Mouse (Mus musculus) adrenal gland, adult (tissue): ENCODE measurements around the gene Platr25.
"Not testable (repeated sequence)": the region's sequence is repeated elsewhere in the genome, so short reads cannot be mapped to it uniquely, and the experiment has no call there.

Source experiments
- DNase-seq, 2 experiments: peaks; one replicate each; pipeline ENCODE4 v3.0.0; 2022 to 2023; ENCODE audit warnings: low spot score in 1 of 2; ENCODE audit not compliant: inconsistent age in 2 of 2

Gene Platr25

DNA sequence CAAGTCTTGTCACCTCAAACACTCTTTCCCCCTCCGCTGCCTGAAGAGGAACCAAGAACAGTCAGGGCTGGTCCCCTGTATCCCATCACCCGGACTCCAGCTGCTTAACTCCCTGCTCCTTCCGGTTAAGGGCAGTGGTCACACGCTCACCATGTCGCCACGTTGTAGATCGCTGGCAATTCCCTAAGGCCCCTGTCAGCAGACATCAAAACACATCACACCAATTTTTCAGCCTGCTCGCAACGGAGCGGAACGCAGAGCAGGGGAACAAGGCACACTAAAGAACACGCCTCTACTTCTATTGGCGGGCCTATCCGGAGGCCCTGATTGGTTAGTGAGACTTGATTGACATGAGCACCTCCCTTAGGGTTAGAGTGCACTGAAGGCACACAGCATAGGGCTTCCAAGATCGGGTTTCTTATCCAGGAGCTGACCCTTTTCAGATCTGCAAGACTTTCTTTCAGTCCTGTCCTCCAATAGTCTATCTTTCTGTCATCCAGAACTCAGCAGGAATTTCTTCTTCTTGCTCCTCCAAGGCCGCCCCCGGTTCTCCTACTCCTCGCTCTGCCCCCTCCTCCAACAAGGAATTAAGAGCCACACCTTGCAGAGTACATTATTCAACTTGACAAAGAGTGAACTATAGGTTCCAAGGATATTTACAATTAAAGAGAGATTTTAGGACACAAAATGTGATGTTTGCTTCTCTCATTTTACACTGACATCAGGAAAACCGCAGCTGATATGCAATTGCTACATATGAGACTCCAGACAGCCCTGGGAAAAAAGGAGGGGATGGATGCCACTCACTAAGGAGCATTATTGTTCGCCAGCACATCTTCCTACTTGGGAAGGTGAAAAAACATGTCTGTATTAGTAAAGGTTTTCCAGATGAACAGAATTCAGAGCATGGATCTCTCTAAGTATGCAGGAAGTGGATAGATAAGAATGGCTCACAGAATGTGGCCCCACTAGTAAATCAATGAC lies at the start of gene Platr25:
Gene Platr25, minus strand, starts transcription at position 278 of the 984 bp plus-strand sequence.
- peak; percentile 57 to 84 for DNase-seq

DNA sequence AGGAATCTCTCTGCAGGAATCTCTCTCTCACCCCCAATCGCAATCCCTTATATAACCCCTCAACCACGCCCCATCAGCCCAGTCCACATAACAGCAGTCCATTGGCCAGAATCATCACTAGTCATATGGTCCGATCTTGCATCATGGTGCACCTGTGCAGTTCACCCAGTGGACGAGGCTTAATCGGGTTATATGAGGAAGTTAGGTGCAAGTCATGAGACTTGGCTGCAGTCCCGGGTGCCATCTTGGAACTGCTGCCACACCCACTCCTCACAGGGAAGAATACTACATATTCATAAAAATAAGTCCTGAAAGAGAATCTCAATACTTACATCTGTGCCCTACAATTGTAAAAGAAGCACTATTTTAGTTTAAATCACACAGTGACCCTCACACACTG lies 47.5 kb upstream of the Platr25 start:
- not testable (repeated sequence) for DNase-seq

DNA sequence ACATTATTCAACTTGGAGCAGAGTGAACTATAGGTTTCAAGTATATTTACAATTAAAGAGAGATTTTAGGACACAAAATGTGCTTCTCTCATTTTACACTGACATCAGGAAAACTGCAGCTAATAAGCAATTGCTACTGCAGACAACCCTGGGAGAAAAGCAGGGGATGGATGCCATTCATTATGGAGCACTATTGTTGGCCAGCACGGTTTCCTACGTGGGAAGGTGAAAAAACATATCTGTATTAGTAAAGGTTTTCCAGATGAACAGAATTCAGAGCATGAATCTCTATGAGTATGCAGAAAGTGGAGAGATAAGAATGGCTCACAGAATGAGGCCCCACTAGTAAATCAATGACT lies 25.6 kb upstream of the Platr25 start:
- not testable (repeated sequence) for DNase-seq

DNA sequence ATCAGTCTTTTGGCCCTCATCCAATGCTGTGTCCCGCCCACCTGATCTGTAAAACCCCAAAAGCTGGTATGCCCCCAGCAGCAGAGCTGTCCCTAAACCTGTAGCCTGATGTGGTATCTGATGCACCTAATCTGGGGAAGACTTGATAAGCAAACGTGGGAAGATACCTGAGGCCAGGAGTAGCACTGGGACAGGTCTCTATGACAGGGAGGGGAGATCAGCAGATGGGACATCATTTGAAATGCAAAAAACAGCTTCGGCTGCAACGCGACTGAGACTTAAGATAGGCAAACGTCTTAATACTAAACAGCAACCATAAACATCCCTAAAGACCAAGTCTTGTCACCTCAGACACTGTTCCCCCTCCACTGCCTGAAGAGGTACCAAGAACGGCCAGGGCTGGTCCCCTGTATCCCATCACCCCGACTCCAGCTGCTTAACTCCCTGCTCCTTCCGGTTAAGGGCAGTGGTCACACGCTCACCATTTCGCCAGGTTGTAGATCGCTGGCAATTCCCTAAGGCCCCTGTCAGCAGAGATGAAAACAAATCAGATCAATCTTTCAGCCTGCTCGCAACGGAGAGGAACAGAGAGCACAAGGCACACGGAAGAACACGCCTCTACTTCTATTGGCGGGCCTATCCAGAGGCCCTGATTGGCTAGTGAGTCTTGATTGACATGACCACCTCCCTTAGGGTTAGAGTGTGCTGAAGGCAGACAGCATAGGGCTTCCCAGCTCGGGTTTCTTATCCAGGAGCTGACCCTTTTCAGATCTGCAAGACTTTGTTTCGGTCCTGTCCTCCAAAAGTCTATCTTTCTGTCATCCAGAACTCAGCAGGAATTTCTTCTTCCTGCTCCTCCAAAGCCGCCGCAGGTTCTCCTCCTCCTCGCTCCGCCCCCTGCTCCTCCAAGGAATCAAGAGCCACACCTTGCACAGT lies 25.0 kb upstream of the Platr25 start, which contains the start of gene Gm5141:
Gene Gm5141, minus strand, starts transcription at position 610 of the 936 bp plus-strand sequence.
- peak; percentile 47 to 83 for DNase-seq

DNA sequence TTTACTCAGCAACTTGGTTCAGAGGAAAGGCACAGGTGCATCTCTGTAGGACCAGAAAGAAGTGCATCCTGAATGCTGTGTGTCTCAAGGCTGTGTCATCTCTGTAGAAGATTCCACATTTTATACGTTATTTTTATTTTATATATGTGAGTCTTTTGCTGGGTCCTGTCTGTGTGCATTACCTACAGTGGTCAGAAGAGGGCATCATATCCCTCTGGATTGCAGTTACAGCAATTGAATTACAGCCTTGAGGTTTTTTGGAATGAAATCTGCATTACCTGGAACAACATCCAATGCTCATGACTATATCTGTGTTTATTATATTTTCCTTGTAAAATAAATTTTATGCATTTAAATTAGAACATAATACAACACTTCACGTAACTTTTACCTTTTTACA lies 3.3 kb upstream of the Platr25 start:
- peak; percentile 11 to 74 for DNase-seq

DNA sequence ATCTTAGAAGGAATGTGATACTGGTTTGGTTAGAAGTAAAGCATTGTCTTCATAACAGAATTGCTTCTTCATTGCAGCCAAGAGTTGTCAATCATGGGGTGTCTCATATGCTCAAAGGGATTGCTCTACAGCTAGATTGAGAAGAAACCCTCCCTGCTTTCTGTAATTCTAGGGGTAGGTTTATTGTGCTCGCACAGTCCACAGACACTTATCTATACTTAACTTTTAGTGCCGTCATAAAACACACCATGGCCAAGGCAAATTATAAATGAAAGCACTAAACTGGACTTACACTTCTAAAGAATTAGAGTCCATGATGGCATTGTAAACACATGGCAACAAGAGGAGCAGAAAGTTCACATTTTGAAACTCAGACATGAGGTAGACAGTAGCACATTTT lies 27.2 kb downstream of the Platr25 start:
- DNase-seq: no peak

DNA sequence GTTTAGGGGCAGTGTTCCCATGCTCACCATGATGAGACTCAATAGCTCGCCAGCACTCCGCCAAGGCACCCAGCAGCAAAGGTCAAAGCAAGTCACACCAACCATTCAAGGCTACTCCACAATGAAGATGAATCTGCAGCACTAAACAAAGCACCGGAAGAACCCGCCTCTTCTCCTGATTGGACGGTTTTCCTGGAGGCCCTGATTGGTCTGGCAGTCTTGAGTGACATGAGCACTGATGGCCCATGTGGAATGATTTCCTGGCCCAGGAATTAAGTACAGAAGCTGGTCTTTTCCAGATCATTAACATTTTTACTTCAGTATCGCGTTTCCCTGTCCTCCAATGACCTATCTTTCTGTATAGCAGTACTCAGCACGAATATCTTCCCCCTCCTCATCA lies 47.9 kb downstream of the Platr25 start:
- DNase-seq: not testable (repeated sequence)

DNA sequence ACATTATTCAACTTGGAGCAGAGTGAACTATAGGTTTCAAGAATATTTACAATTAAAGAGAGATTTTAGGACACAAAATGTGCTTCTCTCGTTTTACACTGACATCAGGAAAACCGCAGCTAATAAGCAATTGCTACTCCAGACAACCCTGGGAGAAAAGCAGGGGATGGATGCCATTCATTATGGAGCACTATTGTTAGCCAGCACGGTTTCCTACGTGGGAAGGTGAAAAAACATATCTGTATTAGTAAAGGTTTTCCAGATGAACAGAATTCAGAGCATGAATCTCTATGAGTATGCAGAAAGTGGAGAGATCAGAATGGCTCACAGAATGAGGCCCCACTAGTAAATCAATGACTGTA lies 75.2 kb downstream of the Platr25 start:
- not testable (repeated sequence) for DNase-seq

DNA sequence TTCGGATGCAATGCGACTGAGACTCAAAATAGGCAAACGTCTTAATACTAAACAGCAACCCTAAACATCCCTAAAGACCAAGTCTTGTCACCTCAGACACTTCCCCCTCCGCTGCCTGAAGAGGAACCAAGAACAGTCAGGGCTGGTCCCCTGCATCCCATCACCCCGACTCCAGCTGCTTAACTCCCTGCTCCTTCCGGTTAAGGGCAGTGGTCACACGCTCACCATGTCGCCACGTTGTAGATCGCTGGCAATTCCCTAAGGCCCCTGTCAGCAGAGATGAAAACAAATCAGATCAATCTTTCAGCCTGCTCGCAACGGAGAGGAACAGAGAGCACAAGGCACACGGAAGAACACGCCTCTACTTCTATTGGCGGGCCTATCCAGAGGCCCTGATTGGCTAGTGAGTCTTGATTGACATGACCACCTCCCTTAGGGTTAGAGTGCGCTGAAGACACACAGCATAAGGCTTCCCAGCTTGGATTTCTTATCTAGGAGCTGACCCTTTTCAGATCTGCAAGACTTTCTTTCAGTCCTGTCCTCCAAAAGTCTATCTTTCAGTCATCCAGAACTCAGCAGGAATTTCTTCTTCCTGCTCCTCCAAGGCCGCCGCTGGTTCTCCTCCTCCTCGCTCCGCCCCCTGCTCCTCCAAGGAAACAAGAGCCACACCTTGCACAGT lies 75.8 kb downstream of the Platr25 start:
- peak; percentile 46 to 85 for DNase-seq

DNA sequence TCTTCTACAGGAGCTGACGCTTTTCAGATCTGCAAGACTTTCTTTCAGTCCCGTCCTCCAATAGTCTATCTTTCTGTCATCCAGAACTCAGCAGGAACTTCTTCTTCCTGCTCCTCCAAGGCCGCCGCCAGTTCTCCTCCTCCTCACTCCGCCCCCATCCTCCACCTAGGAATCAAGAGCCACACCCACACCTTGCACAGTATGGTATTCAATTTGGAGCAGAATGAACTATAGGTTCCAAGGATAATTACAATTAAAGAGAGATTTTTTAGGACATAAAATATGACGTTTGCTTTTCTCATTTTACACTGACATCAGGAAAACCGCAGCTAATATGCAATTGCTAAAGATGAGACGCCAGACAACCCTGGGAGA lies 107.2 kb downstream of the Platr25 start:
- no peak for DNase-seq

DNA sequence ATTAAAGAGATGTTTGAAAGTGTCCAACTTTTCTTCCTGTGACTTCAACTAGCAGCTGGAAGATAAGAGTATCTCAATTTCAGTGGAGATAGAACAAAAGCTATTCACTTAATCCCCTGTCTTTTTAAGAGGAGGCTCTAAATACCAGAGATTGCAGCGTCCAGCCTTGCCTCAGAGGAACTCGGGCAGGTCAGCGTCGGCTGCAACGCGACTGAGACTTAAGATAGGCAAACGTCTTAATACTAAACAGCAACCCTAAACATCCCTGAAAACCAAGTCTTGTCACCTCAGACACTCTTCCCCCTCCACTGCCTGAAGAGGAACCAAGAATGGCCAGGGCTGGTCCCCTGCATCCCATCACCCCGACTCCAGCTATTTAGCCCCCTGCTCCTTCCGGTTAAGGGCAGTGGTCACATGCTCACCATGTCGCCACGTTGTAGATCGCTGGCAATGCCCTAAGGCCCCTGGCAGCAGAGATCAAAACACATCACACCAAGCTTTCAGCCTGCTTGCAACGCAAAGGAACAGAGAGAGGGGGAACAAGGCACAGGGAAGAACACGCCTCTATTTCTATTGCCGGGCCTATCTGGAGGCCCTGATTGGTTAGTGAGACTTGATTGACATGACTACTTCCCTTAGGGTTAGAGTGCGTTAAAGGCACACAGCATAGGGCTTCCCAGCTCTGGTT lies 107.7 kb downstream of the Platr25 start:
- DNase-seq: peak; percentile 74 to 92

DNA sequence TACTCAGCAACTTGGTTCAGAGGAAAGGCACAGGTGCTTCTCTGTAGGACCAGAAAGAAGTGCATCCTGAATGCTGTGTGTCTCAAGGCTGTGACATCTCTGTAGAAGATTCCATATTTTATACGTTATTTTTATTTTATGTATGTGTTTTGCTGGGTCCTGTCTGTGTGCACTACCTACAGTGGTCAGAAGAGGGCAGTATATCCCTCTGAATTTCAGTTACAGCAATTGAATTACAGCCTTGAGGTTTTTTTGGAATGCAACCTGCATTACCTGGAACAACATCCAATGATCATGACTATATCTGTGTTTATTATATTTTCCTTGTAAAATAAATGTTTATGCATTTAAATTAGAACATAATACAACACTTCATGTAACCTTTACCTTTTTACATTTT lies 133.4 kb downstream of the Platr25 start:
- DNase-seq: peak in 1 of 2 experiments; percentile 55

DNA sequence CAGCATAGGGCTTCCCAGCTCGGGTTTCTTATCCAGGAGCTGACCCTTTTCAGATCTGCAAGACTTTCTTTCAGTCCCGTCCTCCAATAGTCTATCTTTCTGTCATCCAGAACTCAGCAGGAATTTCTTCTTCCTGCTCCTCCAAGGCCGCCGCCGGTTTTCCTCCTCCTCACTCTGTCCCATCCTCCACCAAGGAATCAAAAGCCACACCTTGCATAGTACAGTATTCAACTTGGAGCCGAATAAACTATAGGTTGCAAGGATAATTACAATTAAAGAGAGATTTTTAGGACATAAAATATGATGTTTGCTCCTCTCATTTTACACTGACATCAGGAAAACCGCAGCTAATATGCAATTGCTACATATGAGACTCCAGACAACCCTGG lies 136.2 kb downstream of the Platr25 start:
- not testable (repeated sequence) for DNase-seq

DNA sequence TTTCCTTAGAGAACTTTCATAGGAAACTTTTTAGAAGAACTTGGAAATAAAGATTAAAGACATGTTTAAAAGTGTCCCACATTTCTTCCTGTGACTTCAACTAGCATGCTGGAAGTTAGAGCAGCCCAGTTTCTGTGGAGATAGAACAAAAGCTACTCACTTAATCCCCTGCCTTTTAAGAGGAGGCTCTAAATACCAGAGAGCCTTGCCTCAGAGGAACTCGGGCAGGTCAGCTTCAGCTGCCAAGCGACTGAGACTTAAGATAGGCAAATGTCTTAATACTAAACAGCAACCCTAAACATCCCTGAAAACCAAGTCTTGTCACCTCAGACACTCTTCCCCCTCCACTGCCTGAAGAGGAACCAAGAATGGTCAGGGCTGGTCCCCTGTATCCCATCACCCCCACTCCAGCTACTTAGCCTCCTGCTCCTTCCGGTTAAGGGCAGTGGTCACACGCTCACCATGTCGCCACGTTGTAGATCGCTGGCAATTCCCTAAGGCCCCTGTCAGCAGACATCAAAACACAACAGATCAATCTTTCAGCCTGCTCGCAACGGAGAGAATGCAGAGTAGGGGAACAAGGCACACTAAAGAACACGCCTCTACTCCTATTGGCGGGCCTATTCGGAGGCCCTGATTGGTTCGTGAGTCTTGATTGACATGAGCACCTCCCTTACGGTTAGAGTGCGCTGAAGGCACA lies 136.8 kb downstream of the Platr25 start, which contains the start of gene 6720489N17Rik:
Gene 6720489N17Rik, minus strand, starts transcription at position 606 of the 700 bp plus-strand sequence.
- DNase-seq: peak; percentile 76 to 92
